ENCODE assay signal across 27 mouse cellular contexts in the genomic region with DNA sequence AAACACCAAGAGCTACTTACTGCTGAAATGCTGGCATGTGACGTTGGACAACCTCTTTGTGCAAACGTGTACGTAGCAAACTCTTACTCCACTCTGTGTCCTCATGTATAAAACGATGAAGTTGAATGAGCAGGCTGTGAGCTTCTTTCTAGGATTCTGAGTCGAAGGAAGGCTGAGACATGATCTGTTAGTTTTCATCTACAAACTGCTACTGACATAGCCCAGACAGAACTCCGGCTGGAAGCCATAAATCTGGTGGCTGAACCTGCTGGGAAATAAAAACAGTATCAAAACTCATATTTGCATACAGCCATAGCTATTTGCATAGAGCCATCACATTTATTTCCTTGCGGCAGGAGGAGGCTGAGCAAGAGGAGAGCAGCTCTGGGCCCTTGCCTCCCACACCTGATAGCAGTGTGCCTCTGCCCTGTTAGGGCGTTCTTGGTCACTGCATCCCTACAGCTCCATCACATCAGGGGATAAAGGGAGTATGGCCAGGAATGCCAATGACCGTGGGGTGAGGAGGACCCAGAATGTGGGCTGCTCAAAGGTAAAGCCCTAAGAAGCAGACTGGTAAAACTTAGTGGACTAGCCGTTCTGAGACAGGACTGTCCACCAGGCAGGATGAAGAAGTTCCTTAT.
DNase-seq lines count a peak whose midpoint lies in the region; ATAC-seq lines count a peak whose summit lies in the region.
"Had no signal": no experiment of that assay in that cellular context is flagged by ENCODE, and none has a peak within 500 bp of the region (broad histone marks: within the 10 kb centered on the region; RNA-seq: fewer than 3 reads in every experiment).

No protein-coding gene starts in this region.

- no peak overlapping the region for H3K9ac ChIP-seq in forebrain, embryonic 16.5 days (replicated peaks; ENCODE audit: low read depth, low read length)
- no peak overlapping the region for H3K9ac ChIP-seq in forebrain, embryonic 15.5 days (replicated peaks)
- H3K9ac ChIP-seq in kidney, embryonic 15.5 days = no peak overlapping the region
- no peak overlapping the region for H3K9ac ChIP-seq in midbrain, embryonic 14.5 days (replicated peaks; ENCODE audit: low read length)
- no peak overlapping the region for H3K9ac ChIP-seq in midbrain, embryonic 11.5 days (ENCODE audit: low read length)
- H3K9ac ChIP-seq in neural tube, embryonic 14.5 days (replicated peaks; ENCODE audit: low read depth, low read length) = no peak overlapping the region
- H3K9ac ChIP-seq: heart, embryonic 12.5 days; limb, embryonic 13.5 days; liver, embryonic 12.5 days had no signal

- peak; percentile 51 for ATAC-seq in forebrain, embryonic 16.5 days
- no peak; the same call in 1 of the 2 replicates for ATAC-seq in forebrain, embryonic 15.5 days (replicated peaks)
- ATAC-seq in kidney, embryonic 15.5 days (replicated peaks; ENCODE audit: low FRiP score) = peak; percentile 56
- no peak for ATAC-seq in midbrain, embryonic 14.5 days (ENCODE audit: low FRiP score, low TSS enrichment)
- ATAC-seq in midbrain, embryonic 11.5 days (ENCODE audit: low FRiP score) = no peak
- no peak for ATAC-seq in neural tube, embryonic 14.5 days (ENCODE audit: low read depth)
- ATAC-seq: CD4-positive, CD25-positive, alpha-beta regulatory T cell, adult 4 months; inflammation-experienced regulatory T-cells, adult 6 months; liver, embryonic 12.5 days had no signal

- WGBS in forebrain, embryonic 16.5 days = 74% methylated on average over 10 of the region's 10 CpGs
- WGBS in forebrain, embryonic 15.5 days = 80% methylated on average over 10 of the region's 10 CpGs
- WGBS in kidney, embryonic 15.5 days = 32% methylated on average over 10 of the region's 10 CpGs
- WGBS in midbrain, embryonic 14.5 days = 79% methylated on average over 10 of the region's 10 CpGs
- 84% methylated on average over 10 of the region's 10 CpGs for WGBS in midbrain, embryonic 11.5 days
- 50% methylated on average over 10 of the region's 10 CpGs for WGBS in neural tube, embryonic 14.5 days

- no peak overlapping the region; the same call in 1 of the 2 replicates for H3K27ac ChIP-seq in forebrain, embryonic 16.5 days (ENCODE audit: low read length)
- H3K27ac ChIP-seq in forebrain, embryonic 15.5 days (replicated peaks) = no peak overlapping the region; the same call in 1 of the 2 replicates
- H3K27ac ChIP-seq in kidney, embryonic 15.5 days = no peak overlapping the region
- peak overlapping the region; percentile 46; the same call in 1 of the 2 replicates for H3K27ac ChIP-seq in midbrain, embryonic 14.5 days (replicated peaks; ENCODE audit: low read depth, low read length)
- H3K27ac ChIP-seq in midbrain, embryonic 11.5 days (ENCODE audit: low read depth, low read length) = no peak overlapping the region
- peak overlapping the region; percentile 31; the same call in 1 of the 2 replicates for H3K27ac ChIP-seq in neural tube, embryonic 14.5 days (ENCODE audit: low read depth, low read length)
- H3K27ac ChIP-seq: hindbrain, embryonic 10.5 days; layer of hippocampus, adult 2 months; limb, embryonic 13.5 days; liver, embryonic 12.5 days; midbrain, embryonic 10.5 days; stomach, postnatal 0 days had no signal

- no peak for DNase-seq in kidney, adult 18-20 months
- no peak for DNase-seq in midbrain, embryonic 14.5 days
- DNase-seq in midbrain, embryonic 11.5 days (ENCODE audit: low spot score, missing footprints) = no peak
- DNase-seq: adrenal gland, postnatal 14 days; cerebellum, adult 9-10 months; gastrocnemius, postnatal 14 days; heart, adult 18-20 months; heart, postnatal 10 days; kidney, adult 9 months; lung, adult 18-20 months; lung, postnatal 10 days; right cerebral cortex, postnatal 14 days; thymus, adult 2 months had no signal

- H3K4me1 ChIP-seq in forebrain, embryonic 16.5 days (replicated peaks; ENCODE audit: control insufficient read depth, insufficient read depth, low read length) = peaks cover 14% of the 10 kb centered on the region
- H3K4me1 ChIP-seq in forebrain, embryonic 15.5 days = peaks cover 16% of the 10 kb centered on the region
- H3K4me1 ChIP-seq in kidney, embryonic 15.5 days = peaks cover 22% of the 10 kb centered on the region
- H3K4me1 ChIP-seq in midbrain, embryonic 14.5 days (ENCODE audit: control insufficient read depth, insufficient read depth, low read length) = peaks cover 4% of the 10 kb centered on the region; the same call in 1 of the 2 replicates
- no peaks in the 10 kb centered on the region for H3K4me1 ChIP-seq in midbrain, embryonic 11.5 days (ENCODE audit: control insufficient read depth, insufficient read depth, low read length)
- peaks cover 12% of the 10 kb centered on the region for H3K4me1 ChIP-seq in neural tube, embryonic 14.5 days (ENCODE audit: control insufficient read depth, insufficient read depth, low read length)
- H3K4me1 ChIP-seq: heart, embryonic 12.5 days; hindbrain, embryonic 10.5 days; limb, embryonic 13.5 days; liver, embryonic 12.5 days had no signal

- no peaks in the 10 kb centered on the region for H3K9me3 ChIP-seq in forebrain, embryonic 16.5 days (ENCODE audit: control insufficient read depth, low read length)
- no peaks in the 10 kb centered on the region for H3K9me3 ChIP-seq in forebrain, embryonic 15.5 days
- H3K9me3 ChIP-seq in kidney, embryonic 15.5 days (replicated peaks) = no peaks in the 10 kb centered on the region
- H3K9me3 ChIP-seq in midbrain, embryonic 14.5 days (ENCODE audit: control insufficient read depth, low read length) = no peaks in the 10 kb centered on the region
- no peaks in the 10 kb centered on the region for H3K9me3 ChIP-seq in midbrain, embryonic 11.5 days (ENCODE audit: control insufficient read depth, low read length)
- no peaks in the 10 kb centered on the region for H3K9me3 ChIP-seq in neural tube, embryonic 14.5 days (ENCODE audit: control insufficient read depth, low read length)
- H3K9me3 ChIP-seq: heart, embryonic 12.5 days; hindbrain, embryonic 10.5 days; limb, embryonic 13.5 days; liver, embryonic 12.5 days; midbrain, embryonic 10.5 days had no signal

- no peaks in the 10 kb centered on the region for H3K27me3 ChIP-seq in forebrain, embryonic 16.5 days (replicated peaks; ENCODE audit: control insufficient read depth, insufficient read depth, low read length)
- H3K27me3 ChIP-seq in forebrain, embryonic 15.5 days = no peaks in the 10 kb centered on the region
- H3K27me3 ChIP-seq in kidney, embryonic 15.5 days = peaks cover 3% of the 10 kb centered on the region; the same call in 1 of the 2 replicates
- no peaks in the 10 kb centered on the region for H3K27me3 ChIP-seq in midbrain, embryonic 14.5 days (ENCODE audit: control insufficient read depth, insufficient read depth, low read length)
- H3K27me3 ChIP-seq in midbrain, embryonic 11.5 days (ENCODE audit: control insufficient read depth, insufficient read depth, low read length) = no peaks in the 10 kb centered on the region
- no peaks in the 10 kb centered on the region for H3K27me3 ChIP-seq in neural tube, embryonic 14.5 days (ENCODE audit: control insufficient read depth, insufficient read depth, low read length)
- H3K27me3 ChIP-seq: heart, embryonic 12.5 days; limb, embryonic 13.5 days; liver, embryonic 12.5 days had no signal

- no peaks in the 10 kb centered on the region for H3K36me3 ChIP-seq in forebrain, embryonic 16.5 days (ENCODE audit: control insufficient read depth, insufficient read depth)
- H3K36me3 ChIP-seq in forebrain, embryonic 15.5 days = no peaks in the 10 kb centered on the region
- no peaks in the 10 kb centered on the region for H3K36me3 ChIP-seq in kidney, embryonic 15.5 days
- H3K36me3 ChIP-seq in midbrain, embryonic 14.5 days (ENCODE audit: control insufficient read depth, insufficient read depth, low read length) = no peaks in the 10 kb centered on the region
- H3K36me3 ChIP-seq in midbrain, embryonic 11.5 days (ENCODE audit: control insufficient read depth, insufficient read depth, low read length) = no peaks in the 10 kb centered on the region
- H3K36me3 ChIP-seq in neural tube, embryonic 14.5 days (ENCODE audit: control insufficient read depth, insufficient read depth, low read length) = no peaks in the 10 kb centered on the region
- H3K36me3 ChIP-seq: heart, embryonic 12.5 days; hindbrain, embryonic 10.5 days; limb, embryonic 13.5 days; liver, embryonic 12.5 days; midbrain, embryonic 10.5 days had no signal

- H3K4me3 ChIP-seq in forebrain, embryonic 16.5 days (replicated peaks; ENCODE audit: low read length) = no peak overlapping the region
- H3K4me3 ChIP-seq in forebrain, embryonic 15.5 days = no peak overlapping the region
- no peak overlapping the region for H3K4me3 ChIP-seq in kidney, embryonic 15.5 days (replicated peaks)
- no peak overlapping the region for H3K4me3 ChIP-seq in midbrain, embryonic 14.5 days (replicated peaks; ENCODE audit: low read depth, low read length)
- H3K4me3 ChIP-seq in midbrain, embryonic 11.5 days (ENCODE audit: low read depth, low read length) = no peak overlapping the region
- H3K4me3 ChIP-seq in neural tube, embryonic 14.5 days (ENCODE audit: low read depth, low read length) = no peak overlapping the region
- H3K4me3 ChIP-seq: heart, embryonic 12.5 days; hindbrain, embryonic 10.5 days; layer of hippocampus, adult 2 months; limb, embryonic 13.5 days; liver, embryonic 12.5 days; midbrain, embryonic 10.5 days; myocyte had no signal

- H3K4me2 ChIP-seq in forebrain, embryonic 16.5 days (ENCODE audit: low read length) = no peak overlapping the region
- H3K4me2 ChIP-seq in forebrain, embryonic 15.5 days (replicated peaks) = no peak overlapping the region
- no peak overlapping the region for H3K4me2 ChIP-seq in kidney, embryonic 15.5 days
- H3K4me2 ChIP-seq in midbrain, embryonic 14.5 days (ENCODE audit: low read length) = no peak overlapping the region
- no peak overlapping the region for H3K4me2 ChIP-seq in midbrain, embryonic 11.5 days
- no peak overlapping the region for H3K4me2 ChIP-seq in neural tube, embryonic 14.5 days (ENCODE audit: low read depth, low read length)
- H3K4me2 ChIP-seq: heart, embryonic 12.5 days; limb, embryonic 13.5 days; liver, embryonic 12.5 days had no signal

Comparison
In these comparisons a context has a peak if more than half of its experiments do, and no peak if none do; other contexts are left out.
1. ATAC-seq: peak in forebrain, embryonic 16.5 days (single experiment) and kidney, embryonic 15.5 days (single experiment); none in forebrain, embryonic 15.5 days (single experiment), midbrain, embryonic 14.5 days (single experiment), midbrain, embryonic 11.5 days (single experiment) and neural tube, embryonic 14.5 days (single experiment).
2. H3K27ac ChIP-seq: peak in midbrain, embryonic 14.5 days (single experiment) and neural tube, embryonic 14.5 days (single experiment); none in forebrain, embryonic 16.5 days (single experiment), forebrain, embryonic 15.5 days (single experiment), kidney, embryonic 15.5 days (single experiment) and midbrain, embryonic 11.5 days (single experiment).